Mouse (Mus musculus) embryonic facial prominence, embryonic 11.5 days (tissue): ENCODE results near the gene Rtp3. TPM values are rescaled to one million over a fixed set of nuclear protein-coding genes. Genes with fewer than 3 reads are reported as not detected.

ENCODE experiments used
- ATAC-seq: fragments of 200-750 bp; cut with Nextera tagmentation; replicated peaks from 2 replicates; pipeline ENCODE4 v1.8.0; 2017; ENCODE audit warnings: low read depth; ENCODE audit not compliant: insufficient number of reproducible peaks, low FRiP score, low TSS enrichment
- DNase-seq: peaks from one replicate; pipeline ENCODE4 v3.0.0-alpha.2; 2015; ENCODE audit warnings: low spot score
- H3K27ac ChIP-seq: fragments of 300-500 bp; sonication (generic); replicated peaks from 2 replicates; pipeline ENCODE4 v1.5.1; 2014; ENCODE audit warnings: mild to moderate bottlenecking, low read depth, low read length, control low read depth
- H3K27me3 ChIP-seq: fragments of 300-500 bp; sonication (generic); 2 replicates; pipeline ENCODE4 v1.6.1; 2014; ENCODE audit warnings: mild to moderate bottlenecking, low read length, moderate library complexity, mixed read lengths; ENCODE audit not compliant: control insufficient read depth, insufficient read depth
- H3K36me3 ChIP-seq: fragments of 300-500 bp; sonication (generic); replicated peaks from 2 replicates; pipeline ENCODE4 v1.6.1; 2014; ENCODE audit warnings: low read depth, mild to moderate bottlenecking, low read length, moderate library complexity, mixed read lengths; ENCODE audit not compliant: control insufficient read depth, insufficient read depth
- H3K4me1 ChIP-seq: fragments of 300-500 bp; sonication (generic); 2 replicates; pipeline ENCODE4 v1.6.1; 2014; ENCODE audit warnings: low read length, mixed read lengths; ENCODE audit not compliant: control insufficient read depth, insufficient read depth
- H3K4me2 ChIP-seq: fragments of 300-500 bp; sonication (generic); 2 replicates; pipeline ENCODE4 v1.6.1; 2014; ENCODE audit warnings: low read depth, mild to moderate bottlenecking, control low read depth, low read length, moderate library complexity
- H3K4me3 ChIP-seq: fragments of 300-500 bp; sonication (generic); 2 replicates; pipeline ENCODE4 v1.5.1; 2014; ENCODE audit warnings: low read depth, low read length, control low read depth
- H3K9ac ChIP-seq: fragments of 300-500 bp; sonication (generic); replicated peaks from 2 replicates; pipeline ENCODE4 v1.6.1; 2014; ENCODE audit warnings: mild to moderate bottlenecking, control low read depth, low read length
- H3K9me3 ChIP-seq: fragments of 300-500 bp; sonication (generic); replicated peaks from 2 replicates; pipeline ENCODE4 v1.6.1; 2016; ENCODE audit warnings: mild to moderate bottlenecking, low read length, inconsistent platforms, mixed read lengths; ENCODE audit not compliant: control insufficient read depth
- WGBS: fragments of 180-500 bp; shearing (Covaris S2); extraction: QIAGEN DNeasy Blood & Tissue Kit; methylation state at CpG from one replicate; pipeline ENCODE4 v1.1.7; 2014; 5-methylcytosine and 5-hydroxymethylcytosine counted together
- polyA plus RNA-seq: library from polyadenylated mRNA; unstranded; fragments of >200 nt; fragmentation: Nextera tagmentation; extraction: Ambion mirVana; gene quantifications from 2 replicates; pipeline ENCODE4 v1.2.1, GENCODE M21; 2014

Gene Rtp3
- polyA plus RNA-seq, 1 experiment from 2014 or later, result 0.28 TPM

DNA sequence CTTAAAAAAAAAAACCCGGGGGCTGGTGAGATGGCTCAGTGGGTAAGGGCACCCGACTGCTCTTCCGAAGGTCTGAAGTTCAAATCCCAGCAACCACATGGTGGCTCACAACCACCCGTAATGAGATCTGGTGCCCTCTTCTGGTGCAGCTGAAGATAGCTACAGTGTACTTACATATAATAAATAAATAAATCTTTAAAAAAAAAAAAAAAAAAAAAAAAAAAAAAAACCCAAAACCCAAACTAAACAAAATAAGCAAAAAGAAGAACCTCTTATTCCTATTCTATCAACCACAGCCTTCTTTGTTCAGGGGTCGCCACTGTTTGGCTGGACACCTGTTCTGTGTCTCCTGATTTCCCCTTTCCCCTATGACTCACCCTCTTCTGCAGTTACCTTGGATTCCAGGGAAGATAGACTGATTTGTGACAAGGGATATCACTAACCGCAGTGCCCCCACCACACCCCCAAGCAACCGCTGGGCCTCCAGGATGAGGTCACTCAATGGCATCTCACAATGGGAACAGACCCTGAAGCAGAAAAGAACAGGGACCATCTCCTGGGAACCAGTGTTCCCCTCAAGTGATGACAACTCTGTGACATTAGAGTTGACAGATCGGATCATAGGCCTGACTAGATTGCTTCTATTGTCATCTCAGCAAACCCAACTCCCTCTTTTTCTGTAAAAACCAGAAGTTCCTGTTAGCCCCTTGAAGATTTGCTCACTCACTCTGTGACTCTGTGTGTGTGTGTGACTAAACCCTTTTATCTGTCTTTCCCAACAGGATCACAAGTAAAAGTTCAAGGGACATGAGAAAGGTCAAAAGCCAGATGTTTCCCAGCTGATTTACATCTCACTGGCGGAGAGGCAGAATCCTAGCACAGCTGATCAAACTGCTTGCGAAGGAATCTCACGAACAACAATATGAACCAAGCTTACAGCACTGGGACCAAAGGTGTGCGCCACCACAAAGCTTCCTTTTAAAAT, 52.6 kb downstream of the Rtp3 start:
- Histone ChIP-seq H3K36me3 (no peaks in the 10 kb centered on the region), H3K9ac (no peak overlapping the region), H3K4me3 (no peak overlapping the region), H3K27ac (no peak overlapping the region), H3K4me1 (no peaks in the 10 kb centered on the region), H3K9me3 (no peaks in the 10 kb centered on the region), H3K27me3 (no peaks in the 10 kb centered on the region), H3K4me2 (no peak overlapping the region)
- DNase-seq, result peak; percentile 26
- 54% methylated on average over 12 of the region's 12 CpGs for WGBS
- ATAC-seq, result no peak

DNA sequence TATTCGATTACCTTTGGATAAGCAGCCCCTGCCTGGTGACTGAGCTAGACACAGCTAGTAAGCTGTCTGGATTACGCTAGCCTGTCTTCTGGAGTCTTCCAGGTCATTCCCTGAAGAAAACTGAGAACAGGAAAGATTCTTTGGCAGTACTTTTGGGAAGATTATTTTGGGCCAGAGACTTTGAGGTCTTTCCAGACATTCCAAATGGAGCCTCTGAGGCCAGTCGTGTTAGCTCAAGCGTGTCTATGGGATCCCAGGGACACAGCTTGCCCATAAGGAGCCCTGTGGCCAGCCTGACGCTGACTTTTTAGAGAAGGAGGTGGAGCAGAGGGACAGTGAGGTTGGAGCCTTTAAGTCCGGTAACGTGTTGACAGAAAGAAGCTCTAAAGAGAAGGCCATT, 54.4 kb downstream of the Rtp3 start:
- no peak overlapping the region for H3K4me3 ChIP-seq
- H3K27me3 ChIP-seq, result no peaks in the 10 kb centered on the region
- no peak overlapping the region for H3K9ac ChIP-seq
- H3K4me1 ChIP-seq, result no peaks in the 10 kb centered on the region
- no peaks in the 10 kb centered on the region for H3K36me3 ChIP-seq
- WGBS, result 84% methylated on average over 7 of the region's 7 CpGs
- no peak overlapping the region for H3K4me2 ChIP-seq
- DNase-seq (no peak), ATAC-seq (no peak)
- H3K27ac ChIP-seq, result no peak overlapping the region
- no peaks in the 10 kb centered on the region for H3K9me3 ChIP-seq

Other genes with a start within 250 kb of the Rtp3 start
- gene Myl3, start 248.7 kb downstream of the Rtp3 start, polyA plus RNA-seq, result 2.8 and 14.9 TPM in 2 replicates
- gene Pth1r, start 243.4 kb downstream of the Rtp3 start, polyA plus RNA-seq, result 37.8 and 39.8 TPM in 2 replicates
- gene Prss42, start 192.4 kb downstream of the Rtp3 start, polyA plus RNA-seq, result not detected in 2 replicates
- not detected in 2 replicates for gene Prss44, start 176.6 kb downstream of the Rtp3 start, polyA plus RNA-seq
- not detected in 2 replicates for gene Prss43, start 163.9 kb downstream of the Rtp3 start, polyA plus RNA-seq
- gene Prss45, start 156.0 kb downstream of the Rtp3 start, polyA plus RNA-seq, result not detected in 2 replicates
- gene Prss46, start 146.1 kb downstream of the Rtp3 start, polyA plus RNA-seq, result not detected in 2 replicates
- 0.26 and 0.69 TPM in 2 replicates for gene Prss50, start 132.6 kb downstream of the Rtp3 start, polyA plus RNA-seq
- gene Als2cl, start 110.7 kb downstream of the Rtp3 start, polyA plus RNA-seq, result 1.1 TPM in 2 replicates
- gene Tmie, start 110.5 kb downstream of the Rtp3 start, polyA plus RNA-seq, result 0.13 and 0.29 TPM in 2 replicates
- not detected in 2 replicates for gene Fam240a, start 73.7 kb downstream of the Rtp3 start, polyA plus RNA-seq
- not detected in 2 replicates for gene Tdgf1, start 44.4 kb downstream of the Rtp3 start, polyA plus RNA-seq
- 0.20 and 0.74 TPM in 2 replicates for gene Lrrc2, start 39.0 kb downstream of the Rtp3 start, polyA plus RNA-seq
- gene Ltf, start 28.7 kb upstream of the Rtp3 start, polyA plus RNA-seq, result 0.66 and 1.1 TPM in 2 replicates
- 0.76 and 0.99 TPM in 2 replicates for gene Ccrl2, start 66.9 kb upstream of the Rtp3 start, polyA plus RNA-seq
- 48.4 and 49.2 TPM in 2 replicates for gene Lrrfip2, start 127.0 kb upstream of the Rtp3 start, polyA plus RNA-seq